Mouse (Mus musculus) ES-Bruce4 (cell line): ENCODE measurements at regions not wholly inside any gene's neighbourhood (a gene's known extent, or its start where the extent isn't known, plus 50 kb on each side); places are given as distances from the start of the nearest gene placed in this dataset.
A peak's percentile ranks its signal among the peaks of the same experiment; 100 is the strongest.
"Not testable (repeated sequence)": the region's sequence is repeated elsewhere in the genome, so short reads cannot be mapped to it uniquely, and the experiment has no call there.

ENCODE experiments used
- H3K27ac ChIP-seq: 2 replicates; pipeline ENCODE4 v1.5.1; 2012; ENCODE audit warnings: low read length, inconsistent platforms; ENCODE audit not compliant: insufficient read depth
- H3K27me3 ChIP-seq: 2 replicates; pipeline ENCODE4 v1.6.1; 2012; ENCODE audit warnings: mild to moderate bottlenecking, low read length, inconsistent platforms; ENCODE audit not compliant: control insufficient read depth, poor library complexity, insufficient read depth, severe bottlenecking
- H3K36me3 ChIP-seq: 2 replicates; pipeline ENCODE4 v1.6.1; 2012; ENCODE audit warnings: inconsistent platforms, mild to moderate bottlenecking, low read length, moderate library complexity; ENCODE audit not compliant: control insufficient read depth, poor library complexity, insufficient read depth, severe bottlenecking
- H3K4me1 ChIP-seq: one replicate; pipeline ENCODE4 v1.8.1; 2011; ENCODE audit warnings: low read length; ENCODE audit not compliant: control insufficient read depth, insufficient read depth
- H3K4me3 ChIP-seq: 2 replicates; pipeline ENCODE4 v1.5.1; 2011; ENCODE audit warnings: low read depth, mild to moderate bottlenecking, low read length
- H3K9ac ChIP-seq: 2 replicates; pipeline ENCODE4 v1.6.1; 2012; ENCODE audit warnings: low read depth, mild to moderate bottlenecking, inconsistent platforms; ENCODE audit not compliant: poor library complexity, severe bottlenecking
- H3K9me3 ChIP-seq: replicated peaks from 2 replicates; pipeline ENCODE4 v1.6.1; 2012; ENCODE audit warnings: mild to moderate bottlenecking, low read length, inconsistent platforms; ENCODE audit not compliant: control insufficient read depth, poor library complexity, insufficient read depth, severe bottlenecking
- CTCF ChIP-seq: IDR thresholded peaks from one replicate; pipeline ENCODE4 v1.8.1; 2011; ENCODE audit warnings: low read depth, low read length
- EP300 ChIP-seq: IDR thresholded peaks from 2 replicates; pipeline ENCODE4 v1.6.1; 2011; ENCODE audit warnings: low read depth, low read length; ENCODE audit not compliant: insufficient read depth
- POLR2A ChIP-seq: IDR thresholded peaks from one replicate; pipeline ENCODE4 v1.8.1; 2011; ENCODE audit warnings: low read length; ENCODE audit not compliant: insufficient read depth

- H3K9ac ChIP-seq = no peak overlapping the region
- no peak for TF ChIP-seq CTCF
- TF ChIP-seq EP300 = no peak
- no peak for TF ChIP-seq POLR2A
- no peaks in the 10 kb centered on the region for H3K36me3 ChIP-seq
- H3K27ac ChIP-seq = no peak overlapping the region
- H3K4me3 ChIP-seq = no peak overlapping the region
- H3K4me1 ChIP-seq = no peaks in the 10 kb centered on the region
- no peaks in the 10 kb centered on the region; the same call in 1 of the 2 replicates for H3K27me3 ChIP-seq
- no peaks in the 10 kb centered on the region for H3K9me3 ChIP-seq
Measured at GRCm38 (mm10) chr15:91965172-91965571, 85.8 kb upstream of the Cntn1 start.

GRCm38 (mm10) chr15:91969378-91969777 lies 81.6 kb upstream of the Cntn1 start:
- H3K4me3 ChIP-seq = no peak overlapping the region
- no peaks in the 10 kb centered on the region for H3K4me1 ChIP-seq
- H3K9me3 ChIP-seq = no peaks in the 10 kb centered on the region
- no peak overlapping the region for H3K9ac ChIP-seq
- H3K27me3 ChIP-seq = no peaks in the 10 kb centered on the region; the same call in 1 of the 2 replicates
- H3K27ac ChIP-seq = no peak overlapping the region
- TF ChIP-seq CTCF = peak; percentile 75
- no peak for TF ChIP-seq POLR2A
- H3K36me3 ChIP-seq = no peaks in the 10 kb centered on the region

GRCm38 (mm10) chr15:91971411-91971810 lies 79.6 kb upstream of the Cntn1 start:
- Histone ChIP-seq H3K27ac (no peak overlapping the region), H3K9ac (no peak overlapping the region), H3K4me3 (no peak overlapping the region), H3K36me3 (no peaks in the 10 kb centered on the region), H3K27me3 (no peaks in the 10 kb centered on the region), H3K4me1 (no peaks in the 10 kb centered on the region), H3K9me3 (no peaks in the 10 kb centered on the region)
- TF ChIP-seq POLR2A = no peak

DNA sequence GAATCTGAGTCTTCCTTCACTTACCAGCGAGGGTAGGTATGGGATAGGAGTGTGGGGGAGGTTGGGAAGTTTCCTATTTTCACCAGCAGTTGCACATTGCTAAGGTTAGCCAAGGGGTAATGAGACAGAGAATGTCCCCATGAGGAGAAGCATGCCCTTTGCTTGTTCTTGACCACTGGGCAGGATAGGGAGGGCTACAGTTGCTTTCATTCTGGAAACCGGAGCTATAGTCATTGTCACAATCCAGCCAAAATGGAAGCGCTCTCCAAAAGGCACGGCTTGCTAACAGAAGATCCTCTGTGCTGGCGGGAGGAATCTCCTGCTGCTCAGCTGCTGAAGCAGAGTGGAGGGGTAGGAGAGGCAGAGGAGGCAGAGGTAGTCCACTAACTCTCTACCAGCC lies 79.1 kb upstream of the Cntn1 start:
- no peak for TF ChIP-seq CTCF
- no peak for TF ChIP-seq POLR2A
- no peak for TF ChIP-seq EP300
- Histone ChIP-seq H3K27ac (no peak overlapping the region), H3K4me3 (no peak overlapping the region), H3K27me3 (no peaks in the 10 kb centered on the region), H3K9me3 (no peaks in the 10 kb centered on the region), H3K4me1 (no peaks in the 10 kb centered on the region), H3K9ac (no peak overlapping the region), H3K36me3 (no peaks in the 10 kb centered on the region)

DNA sequence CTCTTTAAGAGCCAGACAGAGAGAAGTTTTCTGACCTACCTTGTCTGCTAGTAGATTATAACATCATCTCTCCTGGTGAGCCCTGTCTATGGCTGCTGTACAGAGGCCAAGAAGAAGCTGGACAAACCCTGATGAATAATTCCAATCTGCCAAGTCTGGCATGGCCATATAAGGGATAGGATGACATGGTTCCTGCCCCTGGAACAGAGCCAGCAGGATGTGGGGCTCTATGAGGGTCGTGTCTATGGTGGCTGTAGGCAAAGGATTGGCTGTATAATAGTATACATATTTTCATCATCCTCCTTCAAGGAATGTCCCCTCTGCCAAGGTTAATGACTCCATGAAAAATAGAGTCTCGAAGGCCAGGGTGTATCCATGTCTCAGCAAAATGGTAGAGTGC lies 75.4 kb upstream of the Cntn1 start:
- no peak overlapping the region for H3K9ac ChIP-seq
- H3K27ac ChIP-seq = no peak overlapping the region
- H3K27me3 ChIP-seq = no peaks in the 10 kb centered on the region
- H3K4me3 ChIP-seq = no peak overlapping the region
- H3K4me1 ChIP-seq = no peaks in the 10 kb centered on the region
- no peaks in the 10 kb centered on the region for H3K9me3 ChIP-seq
- TF ChIP-seq CTCF (no peak), EP300 (no peak), POLR2A (no peak)
- no peaks in the 10 kb centered on the region for H3K36me3 ChIP-seq

DNA sequence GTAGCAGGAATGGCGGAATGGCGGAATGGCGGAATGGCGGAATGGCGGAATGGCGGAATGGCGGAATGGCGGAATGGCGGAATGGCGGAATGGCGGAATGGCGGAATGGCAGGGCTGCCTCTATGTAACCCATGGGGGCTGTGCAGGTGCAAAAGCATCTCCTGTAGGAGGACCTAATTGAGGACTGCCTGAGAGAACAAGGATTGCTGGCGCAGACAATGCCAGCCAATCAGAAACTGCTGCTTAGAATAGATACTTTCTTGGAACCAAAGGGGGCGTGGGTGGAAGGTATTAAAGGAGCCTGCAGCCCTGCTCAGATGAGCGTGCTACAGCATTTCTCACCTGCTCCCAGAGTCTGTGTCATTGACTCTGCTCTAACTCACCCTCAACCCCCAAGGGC lies 67.8 kb upstream of the Cntn1 start:
- not testable (repeated sequence) for H3K27ac ChIP-seq, H3K36me3 ChIP-seq, H3K4me1 ChIP-seq, H3K9ac ChIP-seq, H3K9me3 ChIP-seq, H3K27me3 ChIP-seq
- peak overlapping the region; percentile 45 for H3K4me3 ChIP-seq

GRCm38 (mm10) chr15:92000086-92000485 lies 50.9 kb upstream of the Cntn1 start:
- TF ChIP-seq POLR2A (no peak), CTCF (no peak), EP300 (no peak)
- no peaks in the 10 kb centered on the region for H3K9me3 ChIP-seq
- H3K27me3 ChIP-seq = no peaks in the 10 kb centered on the region
- no peak overlapping the region for H3K9ac ChIP-seq
- H3K4me3 ChIP-seq = no peak overlapping the region
- no peaks in the 10 kb centered on the region for H3K36me3 ChIP-seq
- H3K4me1 ChIP-seq = no peaks in the 10 kb centered on the region
- H3K27ac ChIP-seq = no peak overlapping the region
